ENCODE assay signal across 11 mouse cellular contexts in genomic region chr2:167167515-167168212, GRCm38 (mm10). TPM values are rescaled to one million over a fixed set of nuclear protein-coding genes. Genes with fewer than 3 reads are reported as not detected.
A peak's percentile ranks its signal among the peaks of the same experiment; 100 is the strongest.
DNase-seq lines count a peak whose midpoint lies in the region; ATAC-seq and TF ChIP-seq lines count a peak whose summit lies in the region.
"Had no signal": no experiment of that assay in that cellular context is flagged by ENCODE, and none has a peak within 500 bp of the region (broad histone marks: within the 10 kb centered on the region; RNA-seq: fewer than 3 reads in every experiment).

No protein-coding gene starts in this region.

- 71% methylated on average over 11 of the region's 11 CpGs for WGBS in midbrain, embryonic 14.5 days

- no peak overlapping the region for H3K4me3 ChIP-seq in cortical plate, adult 2 months (ENCODE audit: insufficient read depth, low read length)
- H3K4me3 ChIP-seq in myocyte = no peak overlapping the region
- H3K4me3 ChIP-seq in midbrain, embryonic 14.5 days (replicated peaks; ENCODE audit: low read depth, low read length) = no peak overlapping the region
- H3K4me3 ChIP-seq: erythroblast, embryonic 14.5 days; liver, embryonic 13.5 days had no signal

- ATAC-seq in midbrain, embryonic 14.5 days (ENCODE audit: low FRiP score, low TSS enrichment) = no peak

- no peak overlapping the region for H3K27ac ChIP-seq in cortical plate, adult 2 months (ENCODE audit: insufficient read depth, low read length)
- H3K27ac ChIP-seq in midbrain, embryonic 14.5 days (replicated peaks; ENCODE audit: low read depth, low read length) = no peak overlapping the region
- H3K27ac ChIP-seq: liver, embryonic 13.5 days had no signal

- DNase-seq in kidney, adult 11 months = peak; percentile 29
- DNase-seq in kidney, adult 8-10 months = no peak
- DNase-seq in heart, postnatal 4 days = peak; percentile 78
- DNase-seq in right cerebral cortex, adult 2 months (ENCODE audit: low spot score in 2 of 2) = no peak
- DNase-seq in midbrain, embryonic 14.5 days = no peak
- no peak for DNase-seq in c-Kit-positive CD71-positive TER-119-positive erythroid progenitor cells, embryonic 14.5 days (ENCODE audit: low spot score)
- DNase-seq: liver, embryonic 13.5 days had no signal

- no peaks in the 10 kb centered on the region for H3K79me2 ChIP-seq in myocyte (ENCODE audit: control insufficient read depth, insufficient read depth)

- no peaks in the 10 kb centered on the region for H3K9me3 ChIP-seq in midbrain, embryonic 14.5 days (ENCODE audit: control insufficient read depth, low read length)
- H3K9me3 ChIP-seq: G1E; liver, embryonic 13.5 days had no signal

- 0 out of 2 replicates have a peak, but pooled peaks have one; percentile 20 for TF ChIP-seq POLR2A in cortical plate, adult 2 months (IDR thresholded peaks at IDR 0.05; ENCODE audit: extremely low read depth, insufficient read depth, low read length)
- TF ChIP-seq POLR2A in myocyte (IDR thresholded peaks at IDR 0.05; ENCODE audit: insufficient read length, low read depth) = no peak

- TF ChIP-seq CTCF in cortical plate, adult 2 months (IDR thresholded peaks at IDR 0.05; ENCODE audit: extremely low read depth, insufficient read depth, low read length) = no peak

- peaks cover 9% of the 10 kb centered on the region for H3K4me1 ChIP-seq in cortical plate, adult 2 months (ENCODE audit: control insufficient read depth, insufficient read depth, low read length)
- H3K4me1 ChIP-seq in midbrain, embryonic 14.5 days (ENCODE audit: control insufficient read depth, insufficient read depth, low read length) = no peaks in the 10 kb centered on the region
- H3K4me1 ChIP-seq: liver, embryonic 13.5 days had no signal

- H3K4me2 ChIP-seq in myocyte (ENCODE audit: low read depth) = peak overlapping the region; percentile 35
- no peak overlapping the region for H3K4me2 ChIP-seq in midbrain, embryonic 14.5 days (ENCODE audit: low read length)
- H3K4me2 ChIP-seq: liver, embryonic 13.5 days had no signal

- no peak overlapping the region for H3K9ac ChIP-seq in midbrain, embryonic 14.5 days (replicated peaks; ENCODE audit: low read length)
- H3K9ac ChIP-seq: liver, embryonic 13.5 days had no signal

- H3K27me3 ChIP-seq in myocyte (ENCODE audit: control insufficient read depth, insufficient read depth, insufficient read length) = no peaks in the 10 kb centered on the region
- H3K27me3 ChIP-seq in midbrain, embryonic 14.5 days (ENCODE audit: control insufficient read depth, insufficient read depth, low read length) = no peaks in the 10 kb centered on the region

- no peaks in the 10 kb centered on the region for H3K36me3 ChIP-seq in myocyte (ENCODE audit: control insufficient read depth, insufficient read depth)
- H3K36me3 ChIP-seq in midbrain, embryonic 14.5 days (ENCODE audit: control insufficient read depth, insufficient read depth, low read length) = no peaks in the 10 kb centered on the region
- H3K36me3 ChIP-seq: G1E; liver, embryonic 13.5 days had no signal

- H3ac ChIP-seq in myocyte (ENCODE audit: control insufficient read depth, insufficient read length) = no peak overlapping the region

TF ChIP-seq in myocyte, 11 proteins besides CTCF, POLR2A, EP300 and RAD21:
- TF ChIP-seq REST (IDR thresholded peaks at IDR 0.05; ENCODE audit: insufficient read depth, insufficient read length) (no peak), CEBPB (IDR thresholded peaks at IDR 0.05; ENCODE audit: insufficient read depth, poor library complexity, severe bottlenecking) (no peak), MYOG (IDR thresholded peaks at IDR 0.05; ENCODE audit: control insufficient read depth in 1 of 3, insufficient read depth in 1 of 3, insufficient read length in 2 of 3, low read depth in 2 of 3) (peak in 1 of 3 experiments; percentile 52), SRF (IDR thresholded peaks at IDR 0.05; ENCODE audit: control insufficient read depth, insufficient read length, low read depth) (peak; percentile 34), MYOD1 (IDR thresholded peaks at IDR 0.05; ENCODE audit: control insufficient read depth in 1 of 3, insufficient read length in 2 of 3, low read depth in 2 of 3) (peak in 1 of 3 experiments; percentile 27), E2F4 (IDR thresholded peaks at IDR 0.05; ENCODE audit: insufficient read depth) (no peak)
TF ChIP-seq in myocyte: peak in this region for 3.

RNA-seq across cellular contexts. Expression of gene Kcnb1, which starts 22.3 kb away (rescaled TPM):
- 63.5 and 68.7 TPM in 2 replicates for polyA plus RNA-seq in cortical plate, adult 2 months (2012; rRNA removed)
- 10 to 100 TPM; 22.5 to 26.9 TPM for total RNA-seq in heart, postnatal 4 days (2021)
- polyA plus RNA-seq in myocyte (2012; fragmentation: generic; extraction: Trizol) = 0.42 TPM
- 3.1 and 5.2 TPM in 2 replicates for polyA plus RNA-seq in midbrain, embryonic 14.5 days (2014; fragmentation: Nextera tagmentation; extraction: Ambion mirVana)
- polyA plus RNA-seq: erythroblast, embryonic 14.5 days; G1E had no signal

Comparison
In these comparisons a context has a peak if more than half of its experiments do, and no peak if none do; other contexts are left out.
1. DNase-seq: peak in kidney, adult 11 months (single experiment) and heart, postnatal 4 days (single experiment); none in kidney, adult 8-10 months (0 of 2), right cerebral cortex, adult 2 months (0 of 2), midbrain, embryonic 14.5 days (single experiment) and c-Kit-positive CD71-positive TER-119-positive erythroid progenitor cells, embryonic 14.5 days (single experiment).
2. RNA of gene Kcnb1, which starts 22.3 kb away (polyA plus RNA-seq): 63.5 to 68.7 TPM in cortical plate, adult 2 months; 3.1 to 5.2 TPM in midbrain, embryonic 14.5 days and 0.42 TPM in myocyte (single experiment); every median in the first group is over 10 times any median in the second.